Mouse (Mus musculus) left cerebral cortex, postnatal 36 days (tissue): ENCODE results near the gene Slc29a1. TPM values are rescaled to one million over a fixed set of nuclear protein-coding genes. Genes with fewer than 3 reads are reported as not detected.
A peak's percentile ranks its signal among the peaks of the same experiment; 100 is the strongest.

Experiments used
- DNase-seq, 2 experiments: peaks; one replicate each; pipeline ENCODE4 v3.0.0; 2021 to 2022; ENCODE audit warnings: low spot score in 2 of 2, mixed read lengths in 1 of 2
- intact Hi-C: fragments of 180-260 bp; cut with DNase I; formaldehyde crosslinking; loops from one replicate; pipeline ENCODE4 v1.15.1; 2025
- total RNA-seq, 2 experiments: library from RNA; stranded (reverse); gene quantifications; 2 replicates each; pipeline ENCODE4 v1.2.3; 2021

Slc29a1 gene
- total RNA-seq, 2 experiments from 2014 or later = 17.1 to 23.2 TPM

- no peak for DNase-seq
- intact Hi-C loops = no loop called here
These were observed 42.1 kb downstream of the Slc29a1 start for GRCm38 (mm10) chr17:45557246-45557824.

DNA sequence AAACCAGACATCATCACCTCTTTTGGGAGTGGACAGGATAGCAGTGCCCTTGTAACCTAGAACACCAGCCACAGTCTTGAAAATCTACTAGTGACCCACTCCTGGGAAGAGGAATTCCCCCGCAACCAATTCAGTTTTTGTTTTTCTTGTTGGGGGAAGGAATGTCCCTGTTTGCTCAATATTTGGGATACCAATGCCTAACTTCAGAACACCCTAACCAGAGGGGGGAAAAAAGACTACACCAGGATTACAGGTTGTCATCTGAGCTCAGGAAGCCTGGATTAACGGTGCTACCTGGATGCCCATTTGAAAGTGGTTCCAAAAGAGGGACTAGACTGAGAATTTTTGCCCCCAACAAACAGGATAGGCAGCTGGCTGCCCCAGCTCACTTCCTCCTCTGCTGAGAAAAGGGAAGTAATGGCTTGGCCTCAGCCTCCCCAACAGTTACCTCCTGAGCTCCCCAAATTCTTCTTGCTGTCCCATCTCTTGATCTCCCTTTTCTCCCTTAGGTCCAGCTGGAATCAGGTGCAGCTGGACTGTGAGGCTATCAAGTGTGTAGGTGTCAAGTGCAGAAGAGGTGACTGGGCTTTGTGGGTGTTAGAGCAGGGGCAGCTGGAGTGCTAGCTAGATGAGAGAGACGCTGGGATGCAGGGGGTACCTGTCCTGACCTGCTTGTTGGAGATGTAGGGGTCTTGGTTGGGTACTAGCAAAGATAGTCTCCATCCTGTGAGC, 42.7 kb downstream of the Slc29a1 start:
- intact Hi-C loops = no loop called here

GRCm38 (mm10) chr17:45556107-45556489, 43.3 kb downstream of the Slc29a1 start:
- intact Hi-C loops = no loop called here
- DNase-seq = no peak

More for the DNA sequence above, 42.7 kb downstream of the Slc29a1 start:
- DNase-seq = no peak

GRCm38 (mm10) chr17:45555452-45556106, 43.8 kb downstream of the Slc29a1 start, which contains the start of gene Nfkbie:
Gene Nfkbie, plus strand, starts transcription at chr17:45555703.
- peak; percentile 82 to 84 for DNase-seq
- intact Hi-C loops = no loop called here

DNA sequence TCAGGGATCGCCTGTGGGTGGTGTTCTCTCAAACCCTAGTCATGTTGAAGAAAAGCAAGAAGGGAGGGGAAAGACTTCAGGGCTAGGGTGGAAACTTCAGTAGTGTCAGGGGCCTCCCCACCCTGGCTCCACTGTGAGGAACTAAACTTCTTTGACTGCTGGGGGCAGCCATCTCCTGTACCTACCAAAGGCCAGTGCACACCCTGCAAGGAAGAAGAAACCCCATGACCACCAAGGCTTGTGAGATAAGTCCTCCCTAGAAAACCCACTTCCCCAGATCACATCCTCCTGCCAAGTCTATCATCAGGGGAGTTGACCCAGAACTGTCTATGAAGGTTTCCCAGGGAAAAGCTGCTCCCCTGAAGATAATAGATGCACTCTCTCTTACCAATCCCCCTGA, 45.0 kb downstream of the Slc29a1 start:
- intact Hi-C loops = no loop called here
- DNase-seq = no peak

DNA sequence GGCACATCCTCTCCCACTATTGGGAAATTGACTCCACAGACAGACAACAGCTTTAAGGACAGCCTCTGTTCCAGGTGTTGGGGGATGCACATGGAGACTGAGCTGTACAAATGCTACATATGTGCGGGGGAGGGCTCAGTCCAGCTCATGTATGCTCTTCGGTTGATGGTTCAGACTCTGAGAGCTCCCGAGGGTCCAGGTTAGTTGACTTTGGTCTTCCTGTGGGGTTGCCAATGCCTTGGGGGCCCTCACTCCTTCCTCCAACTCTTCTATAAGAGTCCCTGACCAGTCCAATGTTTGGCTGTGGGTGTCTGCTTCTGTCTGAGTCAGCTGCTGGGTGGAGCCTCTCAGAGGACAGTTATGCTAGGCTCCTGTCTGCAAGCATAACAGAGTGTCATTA, 46.3 kb downstream of the Slc29a1 start:
- intact Hi-C loops = loop anchor here (2.0 kb wide), 1 partner anchor 74 kb away; no protein-coding TSS in a partner anchor

GRCm38 (mm10) chr17:45551816-45552451, 47.5 kb downstream of the Slc29a1 start:
- intact Hi-C loops = loop anchor here (2.0 kb wide), 1 partner anchor 73 kb away; no protein-coding TSS in a partner anchor
- DNase-seq = peak; percentile 74 to 79

More for the DNA sequence above, 46.3 kb downstream of the Slc29a1 start:
- no peak for DNase-seq

DNA sequence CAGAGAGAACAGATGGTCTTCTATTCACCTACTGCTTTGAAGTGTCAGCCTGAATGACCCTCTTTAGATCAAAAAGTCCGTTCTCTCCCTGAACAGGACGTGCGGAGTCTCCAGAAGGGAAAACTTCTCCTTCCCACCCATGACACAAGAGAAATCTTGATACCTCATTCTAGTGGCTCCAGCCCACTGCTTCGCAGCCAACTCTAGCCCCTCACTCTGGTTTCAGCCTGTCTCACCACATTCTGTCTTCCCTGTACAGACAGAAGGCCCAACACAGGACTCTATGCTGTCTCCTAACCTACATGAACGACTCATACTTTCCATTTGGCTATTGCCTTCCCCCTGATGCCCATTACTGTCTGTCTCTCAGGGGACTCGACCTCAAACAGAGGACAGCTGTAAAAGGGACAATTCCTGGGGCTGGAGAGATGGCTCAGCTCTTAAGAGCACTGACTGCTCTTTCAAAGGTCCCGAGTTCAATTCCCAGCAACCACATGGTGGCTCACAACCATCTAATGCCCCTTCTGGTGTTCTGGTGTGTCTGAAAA, 48.1 kb downstream of the Slc29a1 start:
- DNase-seq = no peak
- intact Hi-C loops = no loop called here

DNA sequence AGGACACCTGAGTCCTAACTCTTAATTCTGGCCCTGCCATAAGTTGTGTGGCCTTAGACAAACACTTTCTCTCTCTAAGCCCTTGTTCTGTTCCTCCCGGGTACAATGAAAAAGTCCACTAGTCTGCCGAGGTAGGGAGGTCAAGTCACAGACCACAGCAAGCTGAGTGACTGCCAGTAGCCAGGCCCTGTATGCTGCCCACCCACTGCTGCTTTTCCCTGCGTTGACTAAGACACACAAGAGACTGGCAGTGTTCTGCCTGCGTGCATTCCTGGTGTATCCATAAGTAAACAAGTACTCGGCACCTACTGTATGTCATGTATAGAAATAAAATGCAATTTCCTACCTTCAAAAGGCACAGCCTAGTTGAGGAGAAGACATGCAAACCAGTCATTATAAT, 49.2 kb downstream of the Slc29a1 start:
- DNase-seq = no peak
- intact Hi-C loops = loop anchor here (1.0 kb wide), 1 partner anchor 34 kb away; no protein-coding TSS in a partner anchor

GRCm38 (mm10) chr17:45549617-45550181, 49.7 kb downstream of the Slc29a1 start, which contains the start of gene Tmem151b:
Gene Tmem151b, minus strand, starts transcription at chr17:45549677.
- DNase-seq = peak; percentile 64
- intact Hi-C loops = loop anchor here (1.0 kb wide), 1 partner anchor 33 kb away; no protein-coding TSS in a partner anchor

- intact Hi-C loops = no loop called here
- peak; percentile 55 to 64 for DNase-seq
These were observed 50.6 kb downstream of the Slc29a1 start for GRCm38 (mm10) chr17:45548541-45549512.

DNA sequence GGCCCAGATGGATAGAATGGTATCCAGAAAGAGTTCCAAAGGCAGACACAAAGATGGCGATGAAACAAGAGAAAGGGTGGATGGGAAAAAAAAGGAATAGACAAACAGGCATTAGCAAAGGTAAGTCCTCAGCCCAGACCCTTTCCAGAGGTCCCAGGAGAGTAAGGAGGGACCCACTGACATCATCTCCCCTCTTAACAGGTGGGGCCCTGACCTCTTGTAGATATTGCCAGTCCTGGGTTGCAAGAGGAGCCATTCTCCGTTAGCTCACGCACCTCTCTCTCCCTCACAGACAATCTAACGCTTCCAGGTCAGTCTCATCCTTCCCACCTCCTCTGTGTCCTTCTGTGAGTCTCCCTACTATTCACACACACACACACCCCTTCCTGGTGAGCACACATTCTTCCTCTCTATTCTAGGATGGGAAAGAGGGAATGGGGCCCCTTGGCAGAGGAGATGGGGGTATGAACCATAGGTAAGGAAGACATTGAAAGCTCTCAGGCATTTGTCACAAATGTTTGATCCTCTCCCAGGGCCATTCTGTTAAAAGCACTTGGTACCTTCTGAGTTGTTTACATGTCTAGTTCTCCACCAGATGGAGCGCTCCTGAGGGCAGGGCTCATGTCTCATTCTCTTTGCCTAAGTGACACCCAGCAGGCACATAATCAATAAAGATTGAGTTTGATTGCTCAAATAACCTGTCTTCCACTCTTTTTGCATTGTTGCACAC, 51.8 kb downstream of the Slc29a1 start:
- intact Hi-C loops = no loop called here
- DNase-seq = no peak

DNA sequence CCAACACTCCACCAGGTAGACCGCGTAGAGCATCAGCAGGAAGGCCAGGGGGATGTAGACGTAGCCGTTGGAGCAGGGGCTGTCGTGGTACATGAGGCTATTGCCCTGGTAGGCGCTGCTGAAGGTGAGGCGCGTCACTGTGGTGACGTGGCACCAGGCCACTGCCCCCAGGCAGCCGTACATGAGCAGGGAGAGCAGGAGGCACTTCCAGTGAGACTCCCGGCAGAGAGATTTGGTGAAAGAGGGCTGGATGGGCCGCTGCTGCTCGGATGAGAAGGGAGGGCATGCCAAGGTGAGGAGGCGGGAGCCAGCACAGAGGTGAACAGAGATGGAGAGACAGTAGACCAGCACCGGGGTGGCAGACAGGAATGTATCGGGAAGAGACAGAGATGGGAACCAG, 52.5 kb downstream of the Slc29a1 start:
- peak in 1 of 2 experiments; percentile 29 for DNase-seq
- intact Hi-C loops = no loop called here

GRCm38 (mm10) chr17:45545278-45545961, 54.0 kb downstream of the Slc29a1 start:
- DNase-seq = peak in 1 of 2 experiments; percentile 55
- intact Hi-C loops = no loop called here

DNA sequence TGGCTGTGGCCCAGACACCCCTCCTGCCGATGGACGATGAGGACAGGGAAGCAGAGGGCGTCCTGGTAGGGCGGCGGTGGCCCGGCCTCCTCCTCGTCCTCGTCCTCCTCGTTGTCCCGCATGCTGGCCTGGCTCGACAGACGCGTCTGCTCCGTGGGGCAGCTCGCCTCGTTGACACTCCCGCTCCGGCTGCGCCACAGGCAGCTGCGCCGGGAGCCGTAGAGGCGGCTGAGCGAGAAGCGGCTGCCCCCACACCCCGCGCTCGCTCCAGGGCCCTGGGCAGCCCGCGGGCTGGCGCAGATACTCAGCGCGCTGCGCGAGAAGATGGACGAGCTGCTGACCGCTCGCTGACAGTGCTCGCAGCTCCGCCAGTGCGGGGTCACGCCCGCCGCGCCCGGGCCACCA, 54.5 kb downstream of the Slc29a1 start:
- peak; percentile 27 to 61 for DNase-seq
- intact Hi-C loops = no loop called here

DNA sequence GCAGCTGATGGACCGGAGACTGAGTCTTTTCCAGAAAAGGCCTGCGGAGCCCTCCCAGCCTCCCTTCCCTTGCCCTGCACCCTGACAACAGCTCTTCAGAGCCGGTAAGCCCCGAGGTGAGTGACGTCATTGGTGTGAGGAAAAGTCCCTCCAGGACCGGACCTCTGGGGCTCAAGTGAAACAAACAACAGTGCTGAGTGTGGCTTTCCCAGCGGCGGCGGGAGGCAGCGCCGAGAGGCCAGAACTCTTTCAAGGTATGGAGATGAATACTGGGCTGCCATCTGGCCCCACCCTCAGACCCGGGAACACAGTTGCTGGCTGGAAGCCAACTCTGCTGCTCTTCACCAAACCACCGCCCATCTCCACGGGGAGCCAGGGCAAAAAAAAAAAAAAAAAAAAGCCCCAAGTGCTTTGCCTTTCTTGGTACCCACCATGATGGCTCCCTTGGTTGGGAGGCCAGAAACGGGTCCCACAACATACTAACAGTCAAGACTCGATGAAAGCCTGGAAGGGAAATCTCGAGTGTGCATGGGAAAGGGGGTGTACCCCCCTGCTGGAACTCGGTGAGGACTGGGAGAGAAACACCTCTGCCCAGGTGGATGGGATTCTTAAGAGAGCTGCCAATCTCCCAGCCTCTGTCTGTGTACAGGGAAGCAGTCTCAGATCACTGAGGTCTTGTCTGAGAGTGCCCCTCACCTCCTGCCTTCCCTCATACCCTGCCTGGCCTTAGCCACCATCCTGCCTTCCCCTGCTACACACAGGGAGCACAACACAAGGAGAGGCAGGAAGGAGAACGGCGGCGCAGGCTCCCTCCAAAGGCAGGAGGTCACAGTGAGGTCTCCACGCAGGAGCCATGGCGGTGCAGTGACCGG, 55.2 kb downstream of the Slc29a1 start:
- intact Hi-C loops = no loop called here
- DNase-seq = no peak
